Mouse (Mus musculus) heart, embryonic 13.5 days (tissue): Measurements from ENCODE around the gene Gm8362. TPM values are rescaled to one million over a fixed set of nuclear protein-coding genes. Genes with fewer than 3 reads are reported as not detected.
A peak's percentile ranks its signal among the peaks of the same experiment; 100 is the strongest.
"Not testable (repeated sequence)": the region's sequence is repeated elsewhere in the genome, so short reads cannot be mapped to it uniquely, and the experiment has no call there.

Source experiments
- ATAC-seq: fragments of 200-750 bp; cut with Nextera tagmentation; 2 replicates; pipeline ENCODE4 v1.8.0; 2017; ENCODE audit warnings: moderate TSS enrichment; ENCODE audit not compliant: insufficient number of reproducible peaks, low FRiP score, low TSS enrichment; ENCODE audit errors: extremely low read depth
- H3K27ac ChIP-seq: fragments of 300-500 bp; sonication (generic); replicated peaks from 2 replicates; pipeline ENCODE4 v1.5.1; 2015; ENCODE audit warnings: moderate library complexity, mild to moderate bottlenecking, inconsistent platforms
- H3K27me3 ChIP-seq: fragments of 300-500 bp; sonication (generic); replicated peaks from 2 replicates; pipeline ENCODE4 v1.6.1; 2015; ENCODE audit warnings: mild to moderate bottlenecking, inconsistent platforms
- H3K36me3 ChIP-seq: fragments of 300-500 bp; sonication (generic); 2 replicates; pipeline ENCODE4 v1.6.1; 2015; ENCODE audit warnings: mild to moderate bottlenecking, inconsistent platforms
- H3K4me1 ChIP-seq: fragments of 300-500 bp; sonication (generic); 2 replicates; pipeline ENCODE4 v1.6.1; 2015; ENCODE audit warnings: inconsistent platforms
- H3K4me2 ChIP-seq: fragments of 300-500 bp; sonication (generic); 2 replicates; pipeline ENCODE4 v1.6.1; 2015; ENCODE audit warnings: inconsistent platforms, mild to moderate bottlenecking, moderate library complexity
- H3K4me3 ChIP-seq: fragments of 300-500 bp; sonication (generic); 2 replicates; pipeline ENCODE4 v1.5.1; 2015; ENCODE audit warnings: moderate library complexity, mild to moderate bottlenecking, inconsistent platforms
- H3K9ac ChIP-seq: fragments of 300-500 bp; sonication (generic); 2 replicates; pipeline ENCODE4 v1.6.1; 2015; ENCODE audit warnings: inconsistent platforms, mild to moderate bottlenecking, moderate library complexity
- H3K9me3 ChIP-seq: fragments of 300-500 bp; sonication (generic); 2 replicates; pipeline ENCODE4 v1.6.1; 2016; ENCODE audit warnings: inconsistent platforms
- WGBS: fragments of 180-500 bp; shearing (Covaris S2); methylation state at CpG from one replicate; pipeline ENCODE4 v1.1.7; 2015; ENCODE audit warnings: mixed read lengths; 5-methylcytosine and 5-hydroxymethylcytosine counted together
- polyA plus RNA-seq: library from polyadenylated mRNA; unstranded; fragments of >200 nt; fragmentation: Nextera tagmentation; extraction: Ambion mirVana; gene quantifications from 2 replicates; pipeline ENCODE4 v1.2.1, GENCODE M21; 2015

Gm8362 gene
- polyA plus RNA-seq = not detected in 2 replicates

DNA sequence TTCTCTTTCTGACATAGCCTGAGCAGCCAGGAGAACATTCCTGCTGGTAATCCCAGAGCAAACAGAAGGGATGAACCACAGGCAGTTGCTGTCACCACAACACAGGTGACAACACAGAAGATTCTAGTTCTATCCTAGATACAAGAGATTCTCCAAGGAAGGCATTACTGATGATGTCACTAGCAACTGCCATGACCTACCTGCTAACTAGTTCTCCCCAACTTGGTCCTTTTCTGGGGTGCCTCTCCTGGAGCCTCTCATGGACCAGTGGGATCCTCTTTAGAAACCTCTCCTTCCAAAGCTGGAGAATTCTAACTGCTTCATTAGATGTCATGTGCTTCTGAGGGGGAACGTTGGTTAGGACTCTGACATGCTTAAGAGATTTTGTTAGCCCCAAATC is at the start of gene Gm8362:
Gm8362 (minus strand) TSS at position 101 of the 400 bp plus-strand sequence.
- ATAC-seq, H3K4me1 ChIP-seq: not testable (repeated sequence)
- WGBS = 75% methylated on average over 1 of the region's 1 CpGs

GRCm38 (mm10) chr14:6823297-6823696 is 49.1 kb upstream of the Gm8362 start:
- WGBS = 85% methylated on average over 3 of the region's 3 CpGs
- not testable (repeated sequence) for H3K4me3 ChIP-seq, H3K4me1 ChIP-seq, ATAC-seq, H3K4me2 ChIP-seq, H3K9me3 ChIP-seq, H3K27me3 ChIP-seq, H3K36me3 ChIP-seq, H3K27ac ChIP-seq, H3K9ac ChIP-seq

More for the DNA sequence above, at the start of gene Gm8362:
- not testable (repeated sequence) for H3K9me3 ChIP-seq, H3K9ac ChIP-seq, H3K36me3 ChIP-seq, H3K4me3 ChIP-seq, H3K27ac ChIP-seq, H3K27me3 ChIP-seq, H3K4me2 ChIP-seq

- H3K9me3 ChIP-seq, H3K27me3 ChIP-seq, ATAC-seq, H3K9ac ChIP-seq, H3K36me3 ChIP-seq, H3K4me1 ChIP-seq, H3K27ac ChIP-seq: not testable (repeated sequence)
- H3K4me3 ChIP-seq = peak overlapping the region; percentile 54
- WGBS = 0% methylated on average over 5 of the region's 13 CpGs
- peak overlapping the region; percentile 64 for H3K4me2 ChIP-seq
Observed at GRCm38 (mm10) chr14:6757231-6757536, 17.0 kb downstream of the Gm8362 start.

DNA sequence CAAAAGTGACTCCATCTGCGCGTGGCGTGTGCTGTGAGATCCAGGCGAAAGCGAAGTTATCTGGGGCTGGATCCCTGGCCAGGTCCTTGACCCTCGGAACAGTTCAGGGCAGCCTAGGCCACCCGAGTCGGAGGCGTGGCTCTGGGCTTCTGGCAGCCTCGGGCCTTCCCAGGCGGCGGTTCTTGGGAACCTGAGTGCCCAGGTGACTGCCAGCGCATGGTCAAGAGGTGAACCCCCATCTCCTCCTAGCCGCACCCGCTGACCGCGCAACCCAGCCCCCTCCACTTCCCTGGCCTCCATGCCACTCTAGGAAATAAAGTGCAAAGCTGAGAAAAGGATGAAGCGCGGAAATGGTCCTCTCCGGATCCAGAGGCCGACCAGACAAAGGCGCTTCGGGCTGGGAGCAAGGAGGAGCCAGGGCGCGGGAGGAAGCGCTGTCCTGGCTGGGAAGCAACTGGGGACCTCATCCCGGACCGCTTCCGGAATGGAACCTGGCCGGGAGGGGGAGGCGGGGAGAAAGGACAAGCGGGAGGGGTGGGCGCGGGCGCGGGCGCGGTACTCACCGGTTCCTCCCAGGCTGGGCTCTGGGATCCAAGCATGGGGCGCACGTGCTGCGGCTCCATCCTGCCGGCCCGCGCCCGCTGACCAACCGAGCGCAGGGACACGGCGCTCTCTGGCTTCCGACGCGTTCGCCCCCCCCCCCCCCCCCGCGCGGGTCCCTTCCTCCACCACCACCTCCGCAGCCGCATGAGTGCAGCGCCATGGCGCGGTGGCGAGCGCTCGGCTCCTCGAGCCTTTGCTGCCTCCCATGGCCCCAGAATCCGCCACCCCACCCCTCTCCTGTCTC is 17.6 kb downstream of the Gm8362 start:
- peak overlapping the region; percentile 54 for H3K4me3 ChIP-seq
- H3K4me1 ChIP-seq, H3K36me3 ChIP-seq, H3K9me3 ChIP-seq, H3K27me3 ChIP-seq, ATAC-seq: not testable (repeated sequence)
- H3K27ac ChIP-seq = 0 out of 2 replicates have a peak overlapping the region, but pooled peaks have one; percentile 39
- H3K4me2 ChIP-seq = peak overlapping the region; percentile 64
- 1% methylated on average over 19 of the region's 67 CpGs for WGBS
- H3K9ac ChIP-seq = peak overlapping the region; percentile 75

DNA sequence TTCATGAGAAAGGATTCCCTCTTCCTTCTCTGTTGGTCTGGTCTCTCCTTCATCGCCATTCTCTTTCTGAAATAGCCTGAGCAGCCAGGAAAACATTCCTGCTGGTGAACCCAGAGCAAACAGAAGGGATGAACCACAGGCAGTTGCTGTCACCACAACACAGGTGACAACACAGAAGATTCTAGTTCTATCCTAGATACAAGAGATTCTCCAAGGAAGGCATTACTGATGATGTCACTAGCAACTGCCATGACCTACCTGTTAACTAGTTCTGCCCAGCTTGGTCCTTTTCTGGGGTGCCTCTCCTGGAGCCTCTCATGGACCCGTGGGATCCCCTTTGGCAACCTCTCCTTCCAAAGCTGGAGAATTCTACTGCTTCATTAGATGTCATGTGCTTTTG is 32.0 kb downstream of the Gm8362 start, which contains the start of gene Gm3636:
Gm3636 (minus strand) TSS at position 101 of the 400 bp plus-strand sequence.
- not testable (repeated sequence) for H3K27ac ChIP-seq, H3K36me3 ChIP-seq, H3K4me1 ChIP-seq, H3K9ac ChIP-seq, H3K4me2 ChIP-seq, H3K4me3 ChIP-seq, ATAC-seq, H3K9me3 ChIP-seq, H3K27me3 ChIP-seq
- no CpG with 5 or more reads among the region's 2 CpGs for WGBS

DNA sequence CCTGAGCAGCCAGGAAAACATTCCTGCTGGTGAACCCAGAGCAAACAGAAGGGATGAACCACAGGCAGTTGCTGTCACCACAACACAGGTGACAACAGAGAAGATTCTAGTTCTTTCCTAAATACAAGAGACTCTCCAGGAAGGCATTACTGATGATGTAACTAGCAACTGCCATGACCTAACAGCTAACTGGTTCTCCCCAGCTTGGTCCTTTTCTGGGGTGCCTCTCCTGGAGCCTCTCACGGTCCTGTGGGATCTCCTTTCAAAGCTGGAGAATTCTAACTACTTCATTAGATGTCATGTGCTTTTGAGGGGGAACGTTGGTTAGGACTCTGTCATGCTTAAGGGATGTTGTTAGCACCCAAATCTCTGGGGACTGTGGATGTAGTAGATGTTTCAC is 54.1 kb downstream of the Gm8362 start, which contains the start of gene Gm8050:
Gm8050 (minus strand) TSS at position 101 of the 400 bp plus-strand sequence.
- H3K9ac ChIP-seq, ATAC-seq, H3K4me1 ChIP-seq, H3K4me3 ChIP-seq, H3K9me3 ChIP-seq, H3K27ac ChIP-seq, H3K36me3 ChIP-seq, H3K4me2 ChIP-seq, H3K27me3 ChIP-seq: not testable (repeated sequence)
- 80% methylated on average over 1 of the region's 2 CpGs for WGBS

Other genes starting within 250 kb of the Gm8362 start
- gene Gm8356, start 237.1 kb downstream of the Gm8362 start, polyA plus RNA-seq = not detected in 2 replicates
- 0.74 and 0.82 TPM in 2 replicates for gene Gm3629, start 183.8 kb downstream of the Gm8362 start, polyA plus RNA-seq
- gene Gm3460, start 152.0 kb downstream of the Gm8362 start, polyA plus RNA-seq = not detected in 2 replicates
- 0.23 and 0.25 TPM in 2 replicates for gene Gm10251, start 90.2 kb downstream of the Gm8362 start, polyA plus RNA-seq
- not detected in 2 replicates for gene Gm8050, start 54.2 kb downstream of the Gm8362 start, polyA plus RNA-seq
- gene Gm3636, start 32.1 kb downstream of the Gm8362 start, polyA plus RNA-seq = 9.2 and 10.4 TPM in 2 replicates
- not detected in 2 replicates for gene Gm3642, start 65.9 kb upstream of the Gm8362 start, polyA plus RNA-seq
- gene Gm3667, start 115.6 kb upstream of the Gm8362 start, polyA plus RNA-seq = 0.89 and 0.92 TPM in 2 replicates
- gene Gm6356, start 199.4 kb upstream of the Gm8362 start, polyA plus RNA-seq = not detected in 2 replicates